Mouse (Mus musculus) lung, postnatal 10 days (tissue): Measurements from ENCODE around the gene Osgepl1.
"Not testable (repeated sequence)": the region's sequence is repeated elsewhere in the genome, so short reads cannot be mapped to it uniquely, and the experiment has no call there.

Source experiments
- DNase-seq: peaks from one replicate; pipeline ENCODE4 v3.0.0; 2021

Osgepl1 gene

DNA sequence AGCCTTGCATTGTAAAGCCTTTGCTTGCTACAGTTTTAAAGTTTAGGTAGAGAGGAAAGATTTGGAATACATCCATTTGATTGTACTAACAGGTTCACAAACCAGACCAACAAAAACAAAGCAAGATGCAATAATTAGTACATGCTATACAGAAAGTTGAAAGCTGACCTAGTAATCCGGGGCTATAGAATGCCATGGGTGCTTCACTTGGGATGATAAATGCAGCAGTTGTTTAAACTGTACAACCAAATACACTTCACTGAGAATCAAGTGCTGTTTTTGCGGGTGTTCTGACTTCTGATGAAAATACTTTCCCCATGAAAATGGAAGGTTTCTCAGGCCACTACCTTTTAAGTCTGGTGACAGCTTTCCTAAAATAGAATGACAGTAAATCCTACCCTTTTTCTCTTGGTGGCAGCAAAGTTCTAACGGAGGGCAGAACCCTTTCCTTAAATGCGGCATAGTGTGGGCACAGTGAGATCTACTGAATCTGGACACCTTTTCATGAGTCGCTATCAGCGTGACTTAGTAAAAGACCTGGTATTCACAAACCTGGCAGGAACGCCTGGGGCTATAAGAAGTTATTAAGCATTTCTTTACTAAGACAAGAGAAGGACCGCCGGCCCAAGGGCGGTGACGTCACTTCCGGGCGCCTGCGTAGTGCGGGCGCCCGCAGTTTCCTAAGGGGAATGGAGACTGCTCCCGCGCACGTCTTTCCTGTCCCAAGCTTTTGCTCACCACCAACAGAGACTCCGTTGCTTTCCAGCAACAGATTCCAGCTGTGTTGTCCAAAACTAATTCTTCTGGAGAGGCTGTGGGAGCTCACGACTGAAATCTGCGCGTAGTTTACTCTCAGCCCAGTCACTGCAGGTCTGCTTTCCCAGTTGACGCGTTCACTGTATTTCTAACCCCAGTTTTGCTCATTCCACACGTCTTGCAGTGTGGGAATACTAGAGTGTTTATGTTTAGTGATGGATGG lies at the start of gene Osgepl1:
Gene Osgepl1 (plus strand): TSS at position 636 of the 979 bp plus-strand sequence.
- peak; percentile 87 for DNase-seq

DNA sequence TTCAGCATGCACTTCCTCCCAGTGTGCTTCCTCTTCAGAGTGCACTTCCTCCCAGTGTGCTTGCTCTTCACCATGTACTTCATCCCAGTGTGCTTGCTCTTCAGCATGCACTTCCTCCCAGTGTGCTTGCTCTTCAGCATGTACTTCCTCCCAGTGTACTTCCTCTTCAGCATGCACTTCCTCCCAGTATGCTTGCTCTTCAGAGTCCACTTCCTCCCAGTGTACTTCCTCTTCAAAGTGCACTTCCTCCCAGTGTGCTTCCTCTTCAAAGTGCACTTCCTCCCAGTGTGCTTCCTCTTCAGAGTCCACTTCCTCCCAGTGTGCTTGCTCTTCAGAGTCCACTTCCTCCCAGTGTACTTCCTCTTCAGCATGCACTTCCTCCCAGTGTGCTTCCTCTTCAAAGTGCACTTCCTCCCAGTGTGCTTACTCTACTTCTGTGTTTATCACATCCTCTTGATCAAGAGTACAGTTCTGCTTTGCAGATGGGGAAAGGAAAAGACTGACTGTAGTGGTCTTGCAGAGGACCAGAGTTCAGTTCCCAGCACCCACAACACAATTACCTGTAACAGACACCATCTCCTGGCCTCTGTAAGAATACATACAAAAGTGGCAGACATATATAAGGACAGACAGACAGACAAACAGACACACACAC lies 48.3 kb upstream of the Osgepl1 start:
- not testable (repeated sequence) for DNase-seq

DNA sequence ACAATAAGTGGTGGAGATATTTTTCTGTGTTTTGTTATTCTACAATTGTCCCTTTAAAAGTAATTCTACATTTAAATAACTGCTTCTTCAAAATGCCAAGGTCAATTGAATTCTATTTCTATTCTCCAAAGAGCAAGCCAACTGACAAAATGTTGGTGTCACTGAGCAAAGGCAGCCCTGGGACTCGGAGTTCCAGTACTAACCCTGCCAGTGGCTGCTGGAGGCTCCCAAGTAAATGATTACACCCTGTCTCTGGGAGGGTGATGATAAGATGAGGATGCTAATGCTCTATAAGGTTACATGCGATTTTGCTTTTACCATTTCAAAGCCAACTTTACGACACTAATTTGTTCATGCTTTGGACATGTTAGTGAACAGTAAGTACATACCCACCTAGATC lies 43.5 kb upstream of the Osgepl1 start:
- no peak for DNase-seq

DNA sequence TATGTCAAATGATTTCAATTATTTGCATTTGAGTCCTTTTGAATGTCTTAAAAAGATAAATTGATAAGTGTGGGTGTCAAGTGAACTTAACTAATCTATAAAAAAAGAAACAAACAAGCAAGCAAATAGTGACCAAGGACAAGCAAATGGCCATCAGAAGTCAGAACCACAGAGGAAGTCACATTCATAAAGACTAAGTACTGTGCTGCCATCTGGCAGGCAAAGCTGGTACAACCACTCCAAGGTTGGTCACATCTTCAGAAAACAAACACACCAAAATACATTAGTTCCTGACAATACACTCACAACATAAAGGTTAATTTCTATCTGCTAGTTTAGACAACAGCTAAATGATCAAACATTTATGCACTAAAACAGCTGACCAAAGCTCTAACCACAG lies 40.8 kb upstream of the Osgepl1 start:
- DNase-seq: peak; percentile 33

DNA sequence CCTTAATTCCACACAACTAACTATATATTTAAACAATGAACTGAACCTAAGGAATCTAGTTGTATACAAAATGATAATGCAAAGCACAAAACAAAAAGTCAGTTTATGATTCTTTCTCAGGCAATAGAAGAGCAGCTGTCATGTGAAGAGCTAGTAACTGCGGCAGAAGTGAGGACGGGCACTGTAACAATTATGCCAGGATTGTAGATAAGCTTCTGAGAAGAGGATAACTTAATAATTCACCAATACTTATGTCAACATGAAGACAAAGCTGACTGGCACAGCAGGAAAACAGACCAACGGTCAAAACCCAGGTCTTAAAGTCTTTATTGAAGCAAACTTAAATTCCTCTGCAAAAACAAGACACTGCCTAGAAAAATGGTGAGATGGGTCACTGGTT lies 22.2 kb upstream of the Osgepl1 start:
- no peak for DNase-seq

DNA sequence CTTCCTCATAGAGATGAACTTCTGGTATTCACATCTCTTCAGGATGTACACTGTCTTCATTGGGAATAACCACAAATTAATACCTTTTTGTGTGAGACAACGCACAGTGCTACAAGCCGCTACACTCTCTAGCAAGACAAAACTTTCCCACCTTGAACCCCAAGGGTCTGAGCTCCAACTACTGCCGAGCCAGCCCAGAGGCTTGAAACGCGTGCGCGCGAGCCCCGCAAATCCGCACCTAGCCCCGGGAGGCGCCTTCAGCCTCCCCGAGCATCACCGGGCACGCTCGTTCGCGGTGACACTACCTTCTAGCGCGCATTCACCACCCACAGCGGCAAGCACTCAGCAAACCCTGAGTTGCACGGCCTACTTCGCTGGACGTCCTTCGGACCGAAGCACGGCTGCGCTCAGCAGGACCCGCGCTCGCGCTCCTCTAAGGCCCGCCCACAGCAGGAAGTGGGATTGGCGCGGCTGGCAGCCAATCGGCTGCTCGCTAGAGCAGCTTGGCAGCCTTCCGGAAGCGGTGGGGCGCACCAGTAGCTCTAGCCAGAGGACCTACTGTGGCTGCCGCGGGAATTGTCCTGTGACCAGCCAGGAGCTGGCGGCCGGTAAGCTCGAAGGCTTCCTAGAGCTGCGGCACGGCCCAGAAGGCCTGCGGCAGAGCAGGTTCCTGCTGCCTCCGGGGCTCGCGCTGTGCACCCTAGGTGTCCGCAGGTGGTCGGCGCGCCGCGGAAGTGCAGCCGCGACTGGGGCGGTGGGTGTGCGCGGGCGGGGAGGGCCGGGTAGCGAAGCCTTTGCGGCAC lies 16.6 kb upstream of the Osgepl1 start, which contains the start of the genes Pms1, Ormdl1 and Gm28778:
Gene Pms1 (minus strand): TSS at position 438 of the 803 bp plus-strand sequence.
Gene Ormdl1 (plus strand): TSS at position 515 of the 803 bp plus-strand sequence.
Gene Gm28778 (plus strand): TSS at position 531 of the 803 bp plus-strand sequence.
- peak; percentile 96 for DNase-seq

DNA sequence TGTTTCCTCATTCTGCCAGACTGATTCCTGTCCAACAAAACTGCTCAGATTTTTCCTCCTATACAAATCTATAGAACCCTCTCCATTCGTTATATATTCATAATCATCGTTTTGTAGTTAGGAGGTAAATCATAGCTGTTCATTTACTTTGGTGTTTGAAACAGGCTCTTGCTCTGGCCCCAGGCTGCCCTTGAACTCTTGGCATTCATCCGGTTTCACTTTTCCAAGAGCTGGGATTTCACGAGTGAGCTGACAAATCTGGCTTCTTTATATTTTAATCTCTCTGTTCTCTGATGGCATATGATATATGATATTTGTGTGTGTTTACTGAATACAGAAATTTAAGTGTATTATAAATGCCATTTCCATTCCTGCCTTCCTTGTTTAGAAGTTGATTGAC lies 12.9 kb upstream of the Osgepl1 start:
- DNase-seq: no peak

DNA sequence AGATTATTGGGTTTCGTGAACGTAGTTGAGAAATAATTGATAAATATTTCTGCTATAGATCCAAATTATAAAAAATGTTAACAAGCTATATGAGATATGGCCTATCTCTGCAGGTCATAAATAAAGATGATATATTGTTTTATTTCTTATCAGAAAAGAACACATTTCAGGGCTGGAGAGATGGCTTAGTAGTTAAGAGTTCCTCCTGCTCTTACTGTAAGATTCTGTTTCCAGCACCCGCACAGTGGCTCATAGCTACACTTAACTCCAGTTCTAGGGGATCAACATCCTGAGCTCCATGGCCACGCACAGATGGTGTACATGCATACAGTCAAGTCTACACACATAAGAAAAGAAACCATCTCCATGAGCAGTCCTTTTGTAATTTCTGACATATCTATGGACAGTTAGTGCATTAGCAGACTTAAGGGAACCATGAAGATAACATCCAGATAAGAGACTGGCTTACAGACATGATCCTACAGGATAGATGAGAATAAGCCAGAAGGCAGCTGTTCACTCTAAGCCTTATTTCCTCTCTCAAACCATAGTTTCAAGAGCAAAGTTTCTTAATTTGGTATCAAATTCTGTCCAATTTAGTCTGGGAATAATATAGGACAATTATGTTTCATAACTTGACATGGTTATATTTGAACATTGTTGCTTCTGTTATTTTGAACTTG lies 8.4 kb downstream of the Osgepl1 start:
- no peak for DNase-seq

DNA sequence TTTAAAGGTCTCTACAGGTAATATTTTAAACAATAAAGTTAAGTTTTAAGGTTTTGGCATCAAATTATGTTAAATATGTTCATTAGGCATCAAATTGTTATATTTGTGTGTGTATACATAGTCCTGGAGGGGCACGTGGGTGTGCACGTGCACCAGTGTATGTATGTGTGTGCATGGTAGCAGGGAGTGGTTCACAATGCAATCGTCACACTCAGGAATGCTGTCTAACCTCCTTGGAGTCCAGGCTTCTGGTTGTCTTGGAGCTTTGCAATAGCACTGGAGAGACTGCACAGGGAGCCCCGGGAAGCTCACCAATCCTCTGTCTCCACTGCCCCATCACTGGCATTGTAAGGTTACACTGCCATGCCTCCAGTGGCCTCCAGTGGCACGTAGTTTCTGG lies 9.8 kb downstream of the Osgepl1 start:
- DNase-seq: no peak

DNA sequence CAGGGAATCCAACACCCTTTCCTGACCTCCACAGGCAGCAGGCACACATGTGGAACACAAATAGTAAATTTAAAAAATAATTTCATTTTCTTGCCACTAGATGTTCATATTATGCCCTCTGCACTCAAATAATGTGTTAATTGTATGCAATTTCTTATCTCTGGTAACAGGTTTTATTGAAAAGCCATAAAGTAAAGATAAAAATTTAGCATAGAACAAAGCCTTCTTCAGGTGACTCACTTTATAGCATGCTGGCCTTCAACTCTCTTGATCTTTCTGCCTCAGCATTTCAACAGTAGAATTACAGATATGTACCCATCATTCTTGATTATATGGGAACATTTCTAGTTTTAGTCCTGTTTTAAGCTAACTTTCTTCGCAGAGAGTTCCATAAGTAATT lies 10.9 kb downstream of the Osgepl1 start:
- no peak for DNase-seq

DNA sequence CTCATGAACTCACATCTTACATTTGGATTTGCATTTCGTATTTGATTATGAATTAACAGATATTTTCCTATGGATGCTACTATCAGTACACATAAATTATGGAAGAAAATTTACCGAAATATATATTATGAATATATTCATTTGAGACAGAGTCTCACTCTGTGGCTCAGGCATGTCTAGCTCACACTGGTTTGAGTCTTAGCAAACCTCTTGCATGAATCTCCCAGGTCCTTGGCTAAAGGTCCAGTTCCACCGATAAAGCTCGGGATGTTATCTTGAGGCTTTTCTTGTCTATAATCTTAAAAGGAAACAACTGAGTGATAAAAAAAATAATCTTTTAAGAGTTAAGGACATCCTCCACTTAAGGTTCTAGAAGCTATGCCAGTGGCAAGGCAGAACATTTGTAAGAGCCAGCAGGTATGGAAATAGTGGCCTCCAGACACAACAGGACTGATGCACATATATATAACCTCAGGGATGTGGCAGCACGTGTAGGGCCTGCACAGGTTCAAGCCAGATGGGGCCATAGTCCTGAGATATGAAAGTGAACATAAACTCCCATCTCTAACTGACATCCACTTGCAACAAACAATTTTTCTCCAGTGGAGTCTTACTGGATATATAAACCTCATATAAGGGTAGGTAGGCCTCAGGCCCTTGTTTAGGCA lies 11.5 kb downstream of the Osgepl1 start:
- DNase-seq: no peak

DNA sequence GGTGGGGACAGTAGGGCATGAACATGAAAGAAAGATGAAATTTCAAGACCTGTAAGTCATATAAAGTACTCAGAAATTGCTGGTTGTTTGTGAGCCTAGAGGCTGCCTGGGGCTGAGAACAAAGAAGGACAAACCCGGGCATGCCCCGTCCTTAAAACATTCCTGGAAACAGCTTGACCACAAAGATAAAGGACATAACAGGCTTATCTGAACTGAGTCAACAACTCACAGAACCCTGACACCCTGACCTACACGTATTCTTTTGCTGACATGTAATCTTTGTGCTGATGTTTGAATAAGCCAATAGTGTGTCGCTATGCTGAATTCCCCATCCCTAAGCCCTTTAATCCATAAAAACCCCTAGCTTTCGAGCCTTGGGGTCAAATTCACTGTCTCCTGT lies 20.1 kb downstream of the Osgepl1 start:
- not testable (repeated sequence) for DNase-seq

DNA sequence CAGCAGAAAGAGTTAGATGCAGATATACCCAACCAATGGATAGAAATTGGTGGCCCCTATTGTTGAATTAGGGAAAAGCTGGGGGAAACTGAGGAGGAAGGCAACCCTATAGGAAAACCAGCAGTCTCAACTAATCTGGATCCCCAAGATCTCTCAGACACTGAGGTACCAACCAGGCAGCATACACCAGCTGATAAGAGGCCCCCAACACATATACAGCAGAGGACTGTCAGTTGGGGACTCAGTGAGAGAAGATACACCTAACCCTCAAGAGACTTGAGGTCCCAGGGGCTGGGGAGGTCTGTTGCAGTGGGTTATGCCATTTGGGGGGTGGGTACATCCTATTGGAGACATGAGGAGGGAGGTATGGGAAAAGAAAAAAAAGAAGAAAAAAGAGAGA lies 22.0 kb downstream of the Osgepl1 start:
- no peak for DNase-seq

DNA sequence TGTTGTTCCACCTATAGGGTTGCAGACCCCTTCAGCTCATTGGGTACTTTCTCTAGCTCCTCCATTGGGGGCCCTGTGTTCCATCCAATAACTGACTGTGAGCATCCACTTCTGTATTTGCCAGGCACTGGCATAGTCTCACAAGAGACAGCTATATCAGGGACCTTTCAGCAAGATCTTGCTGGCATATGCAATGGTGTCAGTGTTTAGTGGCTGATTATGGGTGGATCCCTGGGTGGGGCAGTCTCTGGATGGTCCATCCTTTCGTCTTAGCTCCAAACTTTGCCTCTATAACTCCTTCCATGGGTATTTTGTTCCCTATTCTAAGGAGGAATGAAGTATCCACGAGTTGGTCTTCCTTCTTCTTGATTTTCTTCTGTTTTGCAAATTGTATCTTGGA lies 24.0 kb downstream of the Osgepl1 start:
- not testable (repeated sequence) for DNase-seq

DNA sequence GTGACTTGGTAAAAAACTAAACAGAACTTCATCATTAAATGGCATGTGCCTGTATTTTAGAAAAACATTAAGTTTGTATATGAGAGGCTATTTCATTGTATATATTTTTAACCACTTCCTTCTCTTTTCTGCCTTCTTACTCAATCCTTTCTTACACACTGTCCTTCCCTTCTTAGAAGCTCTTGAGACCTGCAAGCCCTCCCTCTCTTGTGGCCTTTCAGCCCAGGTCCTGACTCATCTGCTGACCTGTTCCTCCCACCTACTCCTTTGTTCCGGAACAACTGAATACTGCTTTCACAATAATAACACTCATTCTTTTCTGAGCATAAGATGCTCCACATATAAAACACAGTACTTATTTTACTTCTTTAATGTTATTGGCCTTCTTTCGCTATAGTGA lies 27.6 kb downstream of the Osgepl1 start:
- DNase-seq: no peak

DNA sequence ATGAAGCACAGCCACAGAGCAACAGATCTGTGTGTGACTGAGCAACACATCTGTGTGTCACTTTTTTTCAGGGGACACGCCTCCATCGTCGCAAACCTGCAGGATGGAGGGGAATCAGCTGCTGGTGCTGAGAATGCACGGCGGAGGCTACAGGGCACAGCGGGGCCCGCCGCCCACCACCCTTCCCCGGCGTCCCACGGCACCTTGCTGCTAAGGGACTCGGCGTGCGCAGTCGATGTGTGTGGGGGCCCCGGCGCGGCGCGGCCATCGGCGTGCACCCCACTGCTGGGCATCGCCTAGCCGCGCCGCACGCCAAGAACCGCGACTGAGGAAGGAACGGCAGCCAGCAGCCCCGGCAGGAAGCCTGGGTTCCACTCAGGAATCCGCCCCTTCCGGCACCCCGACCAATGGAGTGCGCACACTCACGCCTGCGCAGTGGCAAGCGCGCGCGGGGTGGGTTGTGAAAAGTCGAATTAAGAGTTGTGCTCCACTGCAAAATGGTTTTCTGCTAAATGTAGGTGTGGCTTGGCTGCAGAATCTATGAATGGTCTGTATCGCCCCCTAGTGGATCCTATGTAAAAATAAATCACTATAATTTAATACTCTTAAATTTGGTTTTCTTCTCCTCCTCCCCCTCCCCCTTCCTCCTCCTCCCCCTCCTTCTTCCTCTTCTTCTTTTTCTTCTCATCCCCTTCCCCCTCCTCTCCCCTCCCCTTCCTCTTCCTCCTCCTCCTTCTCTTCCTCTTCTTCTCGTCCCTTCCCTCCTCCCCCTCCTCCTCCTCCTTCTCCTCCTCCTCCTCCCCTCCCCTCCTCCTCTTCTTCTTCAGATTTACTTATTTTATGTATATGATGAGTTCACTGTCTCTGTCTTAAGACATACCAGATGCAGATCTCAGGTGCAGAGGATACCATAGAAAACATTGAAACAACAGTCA lies 39.2 kb downstream of the Osgepl1 start, which contains the start of the genes Asdurf, Gm28551 and Asnsd1:
Gene Asdurf (minus strand): TSS at position 293 of the 935 bp plus-strand sequence.
Gene Gm28551 (minus strand): TSS at position 341 of the 935 bp plus-strand sequence.
Gene Asnsd1 (minus strand): TSS at position 426 of the 935 bp plus-strand sequence.
- DNase-seq: peak; percentile 99

DNA sequence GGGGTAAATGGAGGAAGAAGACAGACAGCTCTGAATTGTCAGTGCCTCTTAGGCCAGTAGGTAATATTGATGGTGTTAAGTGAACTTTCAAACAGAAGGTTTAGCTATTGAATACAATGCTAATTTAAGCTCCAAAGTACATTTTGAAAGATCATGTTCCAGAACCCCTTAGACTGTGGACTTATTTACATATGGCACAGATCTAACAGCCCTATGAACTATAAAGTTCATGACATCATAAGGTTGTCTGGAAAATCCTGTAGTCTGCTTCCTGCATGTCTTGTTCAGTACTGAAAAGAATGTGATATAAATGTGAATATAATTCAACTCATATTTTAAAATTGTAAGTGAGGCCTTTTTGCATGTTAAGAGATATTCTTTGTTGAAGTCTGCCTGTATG lies 45.6 kb downstream of the Osgepl1 start:
- no peak for DNase-seq
